In genomic region chr1:171584584-171584983, GRCm38 (mm10) we compare ENCODE assay signal across 1 mouse cellular context.
TF ChIP-seq lines count a peak whose summit lies in the region.

No protein-coding gene starts in this region.

TF ChIP-seq in MEL, 35 proteins besides CTCF, POLR2A, EP300 and RAD21 (continued from another document):
- TF ChIP-seq RCOR1 (IDR thresholded peaks at IDR 0.05; ENCODE audit: low read depth, low read length) = peak; percentile 14; the same call in 1 of the 2 replicates
- no peak for TF ChIP-seq ZNF384 (IDR thresholded peaks at IDR 0.05; ENCODE audit: low read depth, low read length)
- TF ChIP-seq CHD2 (IDR thresholded peaks at IDR 0.05; ENCODE audit: low read length) = no peak
- no peak for TF ChIP-seq ZKSCAN1 (IDR thresholded peaks at IDR 0.05; ENCODE audit: low read depth, low read length)
- no peak for TF ChIP-seq SIN3A (IDR thresholded peaks at IDR 0.05; ENCODE audit: low read length)
- no peak for TF ChIP-seq MYC (IDR thresholded peaks at IDR 0.05; ENCODE audit: low read depth, low read length)
- TF ChIP-seq TAL1 (IDR thresholded peaks at IDR 0.05; ENCODE audit: low read length) = peak; percentile 72
- TF ChIP-seq CHD1 (IDR thresholded peaks at IDR 0.05; ENCODE audit: low read depth, low read length) = no peak
- no peak for TF ChIP-seq SMC3 (IDR thresholded peaks at IDR 0.05; ENCODE audit: low read depth, low read length)
- no peak for TF ChIP-seq USF1 (IDR thresholded peaks at IDR 0.05; ENCODE audit: low read depth, low read length)
